Comparison of ENCODE assay signal across 27 mouse cellular contexts in the genomic region with DNA sequence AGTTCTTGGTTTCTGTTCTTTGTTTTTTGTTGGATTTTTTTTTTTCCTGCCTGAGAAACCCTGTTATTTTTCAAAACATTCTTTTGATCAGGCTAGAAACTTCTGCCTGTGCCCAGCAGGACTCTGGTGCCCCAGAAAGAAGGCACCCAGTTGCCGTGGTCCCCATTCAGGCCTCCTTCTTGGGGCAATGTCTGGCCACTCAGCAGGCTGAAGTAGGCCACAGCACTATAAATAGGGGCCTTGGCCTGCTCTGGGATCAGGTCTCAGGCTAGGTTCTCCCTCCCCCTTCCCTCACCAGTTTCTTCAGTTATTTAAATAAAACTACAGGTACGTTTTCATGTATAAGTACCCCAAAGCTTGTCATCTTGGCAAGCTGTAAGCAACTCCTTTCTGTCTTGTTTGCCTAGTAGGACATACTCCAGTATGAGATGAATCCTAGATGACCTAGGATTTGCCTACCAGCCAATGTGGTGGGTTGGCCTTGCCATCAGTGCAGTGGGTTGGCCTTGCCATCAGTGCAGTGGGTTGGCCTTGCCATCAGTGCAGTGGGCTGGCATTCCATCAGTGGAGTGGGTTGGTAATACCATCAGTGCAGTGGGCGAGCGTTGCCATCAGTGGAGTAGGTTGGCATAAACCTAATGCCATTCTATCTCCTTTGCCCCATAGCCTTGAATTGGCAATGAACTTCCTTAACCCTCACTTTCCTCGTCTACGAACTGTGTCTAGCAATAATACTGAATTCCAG.
A peak's percentile ranks its signal among the peaks of the same experiment; 100 is the strongest.
DNase-seq lines count a peak whose midpoint lies in the region; ATAC-seq and TF ChIP-seq lines count a peak whose summit lies in the region.
"Had no signal": no experiment of that assay in that cellular context is flagged by ENCODE, and none has a peak within 500 bp of the region (broad histone marks: within the 10 kb centered on the region; RNA-seq: fewer than 3 reads in every experiment).

No protein-coding gene starts in this region.

- 0 out of 2 replicates have a peak, but pooled peaks have one; percentile 24 for ATAC-seq in frontal cortex, adult (ENCODE audit: low TSS enrichment)
- no peak for ATAC-seq in CD4-positive, CD25-positive, alpha-beta regulatory T cell, adult 4 months
- ATAC-seq: forebrain, embryonic 13.5 days; forebrain, embryonic 16.5 days; hindbrain, embryonic 16.5 days; Patski had no signal

- TF ChIP-seq CTCF in olfactory bulb, adult 2 months (IDR thresholded peaks at IDR 0.05; ENCODE audit: insufficient read depth, low read depth, low read length): no peak

- H3K27me3 ChIP-seq in heart, embryonic 10.5 days (ENCODE audit: insufficient read depth, poor library complexity, severe bottlenecking): no peaks in the 10 kb centered on the region
- H3K27me3 ChIP-seq: CH12.LX; forebrain, embryonic 13.5 days; heart, embryonic 12.5 days; heart, embryonic 15.5 days; hindbrain, embryonic 13.5 days; Patski had no signal

- WGBS in heart, embryonic 10.5 days: 85% methylated on average over 6 of the region's 6 CpGs
- 69% methylated on average over 6 of the region's 6 CpGs for WGBS in olfactory bulb, adult 2 months

- DNase-seq in frontal cortex, postnatal 10 days (ENCODE audit: low spot score in 2 of 2): no peak
- peak; percentile 83 for DNase-seq in heart, adult 11 months
- DNase-seq in heart, embryonic 10.5 days (ENCODE audit: low spot score): no peak
- peak; percentile 24 to 36 for DNase-seq in layer of hippocampus, adult 8-10 months (ENCODE audit: low spot score in 2 of 2)
- DNase-seq in layer of hippocampus, adult 9-10 months (ENCODE audit: low spot score): no peak
- DNase-seq: adrenal gland, postnatal 10 days; adrenal gland, postnatal 36 days; cerebellum, adult 18-20 months; cerebellum, adult 9-10 months; cerebellum, postnatal 14 days; gastrocnemius, postnatal 14 days; heart, postnatal 10 days; heart, postnatal 36 days had no signal

- TF ChIP-seq POLR2A in olfactory bulb, adult 2 months (IDR thresholded peaks at IDR 0.05; ENCODE audit: insufficient read depth, low read depth, low read length): no peak

- no peaks in the 10 kb centered on the region for H3K36me3 ChIP-seq in heart, embryonic 10.5 days
- H3K36me3 ChIP-seq: forebrain, embryonic 10.5 days; G1E; heart, embryonic 12.5 days; heart, embryonic 15.5 days; hindbrain, embryonic 10.5 days; hindbrain, embryonic 13.5 days had no signal

- H3K27ac ChIP-seq in heart, embryonic 10.5 days: no peak overlapping the region
- peak overlapping the region; percentile 74 for H3K27ac ChIP-seq in olfactory bulb, adult 2 months (ENCODE audit: insufficient read depth, low read depth, low read length)
- H3K27ac ChIP-seq: forebrain, embryonic 10.5 days; forebrain, embryonic 13.5 days; heart, embryonic 15.5 days; hindbrain, embryonic 10.5 days; hindbrain, embryonic 13.5 days had no signal

- H3K4me3 ChIP-seq in heart, embryonic 10.5 days: no peak overlapping the region
- H3K4me3 ChIP-seq in olfactory bulb, adult 2 months (ENCODE audit: insufficient read depth, low read depth, low read length): no peak overlapping the region
- H3K4me3 ChIP-seq: forebrain, embryonic 10.5 days; forebrain, embryonic 13.5 days; heart, embryonic 12.5 days; heart, embryonic 15.5 days; hindbrain, embryonic 10.5 days; hindbrain, embryonic 13.5 days had no signal

- H3K9me3 ChIP-seq in heart, embryonic 10.5 days: no peaks in the 10 kb centered on the region
- H3K9me3 ChIP-seq: forebrain, embryonic 10.5 days; forebrain, embryonic 13.5 days; G1E; heart, embryonic 12.5 days; heart, embryonic 15.5 days; hindbrain, embryonic 10.5 days; hindbrain, embryonic 13.5 days had no signal

- peaks cover 18% of the 10 kb centered on the region for H3K4me1 ChIP-seq in heart, embryonic 10.5 days
- H3K4me1 ChIP-seq in olfactory bulb, adult 2 months (ENCODE audit: control insufficient read depth, insufficient read depth, low read length): peaks cover 43% of the 10 kb centered on the region

Comparison
In these comparisons a context has a peak if more than half of its experiments do, and no peak if none do; other contexts are left out.
1. DNase-seq: peak in heart, adult 11 months (single experiment) and layer of hippocampus, adult 8-10 months (2 of 2); none in frontal cortex, postnatal 10 days (0 of 2), heart, embryonic 10.5 days (single experiment) and layer of hippocampus, adult 9-10 months (single experiment).